Mouse (Mus musculus): Measurements from ENCODE around the gene Pdzd2. TPM values are rescaled to one million over a fixed set of nuclear protein-coding genes. Genes with fewer than 3 reads are reported as not detected.

Gene Pdzd2
- polyA plus RNA-seq, 1 experiment: 1.1 TPM

- no peaks in the 10 kb centered on the region for H3K36me3 ChIP-seq (replicated peaks; ENCODE audit: low read length)
- peaks cover 35% of the 10 kb centered on the region for H3K27me3 ChIP-seq (replicated peaks)
- H3K9me3 ChIP-seq: 0 out of 2 replicates have a peak, but pooled peaks cover 4% of the 10 kb centered on the region
- H3K4me1 ChIP-seq: peaks cover 41% of the 10 kb centered on the region
- TF ChIP-seq FLI1 (IDR thresholded peaks at IDR 0.05; ENCODE audit: low read length) (no peak), GATA1 (IDR thresholded peaks at IDR 0.05; ENCODE audit: borderline replicate concordance, low read length) (no peak)
- H3K4me3 ChIP-seq (replicated peaks): no peak overlapping the region
Measured at GRCm38 (mm10) chr15:12438691-12439090, 301.0 kb downstream of the Pdzd2 start.

GRCm38 (mm10) chr15:12438081-12438480, 301.6 kb downstream of the Pdzd2 start:
- H3K36me3 ChIP-seq (replicated peaks; ENCODE audit: low read length): no peaks in the 10 kb centered on the region
- H3K4me3 ChIP-seq (replicated peaks): no peak overlapping the region
- H3K9me3 ChIP-seq: 0 out of 2 replicates have a peak, but pooled peaks cover 4% of the 10 kb centered on the region
- no peak for TF ChIP-seq FLI1 (IDR thresholded peaks at IDR 0.05; ENCODE audit: low read length)
- peaks cover 32% of the 10 kb centered on the region for H3K27me3 ChIP-seq (replicated peaks)
- peaks cover 41% of the 10 kb centered on the region for H3K4me1 ChIP-seq

GRCm38 (mm10) chr15:12435910-12436309, 303.8 kb downstream of the Pdzd2 start:
- Histone ChIP-seq H3K36me3 (replicated peaks; ENCODE audit: low read length) (no peaks in the 10 kb centered on the region), H3K4me3 (replicated peaks) (no peak overlapping the region), H3K9me3 (no peaks in the 10 kb centered on the region), H3K27me3 (replicated peaks) (peaks cover 30% of the 10 kb centered on the region), H3K4me1 (peaks cover 41% of the 10 kb centered on the region)
- TF ChIP-seq GATA1 (IDR thresholded peaks at IDR 0.05; ENCODE audit: borderline replicate concordance, low read length): no peak
- no peak for TF ChIP-seq FLI1 (IDR thresholded peaks at IDR 0.05; ENCODE audit: low read length)

- TF ChIP-seq GATA1 (IDR thresholded peaks at IDR 0.05; ENCODE audit: borderline replicate concordance, low read length) (no peak), FLI1 (IDR thresholded peaks at IDR 0.05; ENCODE audit: low read length) (no peak)
- Histone ChIP-seq H3K4me1 (peaks cover 49% of the 10 kb centered on the region), H3K4me3 (replicated peaks) (no peak overlapping the region), H3K9me3 (no peaks in the 10 kb centered on the region), H3K36me3 (replicated peaks; ENCODE audit: low read length) (no peaks in the 10 kb centered on the region), H3K27me3 (replicated peaks) (peaks cover 24% of the 10 kb centered on the region)
Measured at GRCm38 (mm10) chr15:12433893-12434599, 305.7 kb downstream of the Pdzd2 start.

GRCm38 (mm10) chr15:12432879-12433278, 306.8 kb downstream of the Pdzd2 start:
- Histone ChIP-seq H3K4me1 (peaks cover 40% of the 10 kb centered on the region), H3K36me3 (replicated peaks; ENCODE audit: low read length) (no peaks in the 10 kb centered on the region), H3K27me3 (replicated peaks) (peaks cover 24% of the 10 kb centered on the region), H3K9me3 (no peaks in the 10 kb centered on the region), H3K4me3 (replicated peaks) (no peak overlapping the region)
- TF ChIP-seq GATA1 (IDR thresholded peaks at IDR 0.05; ENCODE audit: borderline replicate concordance, low read length): no peak
- TF ChIP-seq FLI1 (IDR thresholded peaks at IDR 0.05; ENCODE audit: low read length): no peak

- TF ChIP-seq GATA1 (IDR thresholded peaks at IDR 0.05; ENCODE audit: borderline replicate concordance, low read length): no peak
- TF ChIP-seq FLI1 (IDR thresholded peaks at IDR 0.05; ENCODE audit: low read length): no peak
- Histone ChIP-seq H3K4me1 (peaks cover 39% of the 10 kb centered on the region), H3K9me3 (no peaks in the 10 kb centered on the region), H3K27me3 (replicated peaks) (peaks cover 21% of the 10 kb centered on the region), H3K4me3 (replicated peaks) (no peak overlapping the region), H3K36me3 (replicated peaks; ENCODE audit: low read length) (no peaks in the 10 kb centered on the region)
Measured at GRCm38 (mm10) chr15:12432320-12432719, 307.4 kb downstream of the Pdzd2 start.

GRCm38 (mm10) chr15:12431684-12432083, 308.0 kb downstream of the Pdzd2 start:
- Histone ChIP-seq H3K4me3 (replicated peaks) (no peak overlapping the region), H3K9me3 (no peaks in the 10 kb centered on the region), H3K27me3 (replicated peaks) (peaks cover 16% of the 10 kb centered on the region), H3K4me1 (peaks cover 35% of the 10 kb centered on the region), H3K36me3 (replicated peaks; ENCODE audit: low read length) (no peaks in the 10 kb centered on the region)
- TF ChIP-seq FLI1 (IDR thresholded peaks at IDR 0.05; ENCODE audit: low read length) (no peak), GATA1 (IDR thresholded peaks at IDR 0.05; ENCODE audit: borderline replicate concordance, low read length) (no peak)

GRCm38 (mm10) chr15:12431188-12431587, 308.5 kb downstream of the Pdzd2 start:
- peaks cover 30% of the 10 kb centered on the region for H3K4me1 ChIP-seq

GRCm38 (mm10) chr15:12430670-12431069, 309.1 kb downstream of the Pdzd2 start:
- peaks cover 25% of the 10 kb centered on the region for H3K4me1 ChIP-seq
- peaks cover 13% of the 10 kb centered on the region for H3K27me3 ChIP-seq (replicated peaks)
- no peaks in the 10 kb centered on the region for H3K36me3 ChIP-seq (replicated peaks; ENCODE audit: low read length)
- H3K9me3 ChIP-seq: no peaks in the 10 kb centered on the region
- no peak overlapping the region for H3K4me3 ChIP-seq (replicated peaks)
- no peak for TF ChIP-seq FLI1 (IDR thresholded peaks at IDR 0.05; ENCODE audit: low read length)
- no peak for TF ChIP-seq GATA1 (IDR thresholded peaks at IDR 0.05; ENCODE audit: borderline replicate concordance, low read length)

More at GRCm38 (mm10) chr15:12431188-12431587, 308.5 kb downstream of the Pdzd2 start:
- peaks cover 14% of the 10 kb centered on the region for H3K27me3 ChIP-seq (replicated peaks)
- TF ChIP-seq FLI1 (IDR thresholded peaks at IDR 0.05; ENCODE audit: low read length): no peak
- no peak for TF ChIP-seq GATA1 (IDR thresholded peaks at IDR 0.05; ENCODE audit: borderline replicate concordance, low read length)
- H3K9me3 ChIP-seq: no peaks in the 10 kb centered on the region
- H3K4me3 ChIP-seq (replicated peaks): no peak overlapping the region
- no peaks in the 10 kb centered on the region for H3K36me3 ChIP-seq (replicated peaks; ENCODE audit: low read length)

GRCm38 (mm10) chr15:12429572-12430431, 309.9 kb downstream of the Pdzd2 start:
- TF ChIP-seq FLI1 (IDR thresholded peaks at IDR 0.05; ENCODE audit: low read length) (no peak), GATA1 (IDR thresholded peaks at IDR 0.05; ENCODE audit: borderline replicate concordance, low read length) (no peak)

More at GRCm38 (mm10) chr15:12429572-12430431, 309.9 kb downstream of the Pdzd2 start:
- H3K4me1 ChIP-seq: peaks cover 25% of the 10 kb centered on the region
- H3K36me3 ChIP-seq (replicated peaks; ENCODE audit: low read length): no peaks in the 10 kb centered on the region
- peaks cover 10% of the 10 kb centered on the region for H3K27me3 ChIP-seq (replicated peaks)
- H3K9me3 ChIP-seq: no peaks in the 10 kb centered on the region
- H3K4me3 ChIP-seq (replicated peaks): no peak overlapping the region

All from megakaryocyte, embryonic 14.5 days (primary cell).